Mouse (Mus musculus) G1E (cell line): ENCODE data around the gene Snx33. TPM values are rescaled to one million over a fixed set of nuclear protein-coding genes. Genes with fewer than 3 reads are reported as not detected.

ENCODE experiments used
- ATAC-seq: 2 replicates; pipeline ENCODE4 v1.8.0; 2016; ENCODE audit warnings: mild to moderate bottlenecking; ENCODE audit not compliant: insufficient number of reproducible peaks, poor library complexity, low FRiP score, severe bottlenecking; ENCODE audit errors: extremely low read depth
- DNase-seq: peaks from one replicate; pipeline ENCODE4 v3.0.0; 2012; ENCODE audit warnings: low spot score
- H3K27me3 ChIP-seq: 2 replicates; pipeline ENCODE4 v1.6.1; 2012; ENCODE audit warnings: mild to moderate bottlenecking, low read length, inconsistent platforms; ENCODE audit not compliant: insufficient read depth
- H3K36me3 ChIP-seq: replicated peaks from 2 replicates; pipeline ENCODE3; 2012; ENCODE audit warnings: mild to moderate bottlenecking, inconsistent platforms
- H3K4me1 ChIP-seq: 2 replicates; pipeline ENCODE4 v1.6.1; 2012; ENCODE audit warnings: low read depth, low read length, inconsistent platforms, mixed read lengths; ENCODE audit not compliant: insufficient read depth
- H3K4me3 ChIP-seq: 2 replicates; pipeline ENCODE4 v1.5.1; 2012; ENCODE audit warnings: low read depth, mild to moderate bottlenecking, inconsistent platforms, low read length, moderate library complexity, mixed read lengths
- H3K9me3 ChIP-seq: replicated peaks from 2 replicates; pipeline ENCODE4 v1.6.1; 2012; ENCODE audit warnings: inconsistent platforms
- CTCF ChIP-seq: IDR thresholded peaks from 2 replicates; pipeline ENCODE4 v1.5.1; 2012; ENCODE audit warnings: low read depth, low read length, inconsistent platforms, mixed read lengths
- GATA1 ChIP-seq: IDR thresholded peaks from 2 replicates; pipeline ENCODE4 v1.6.1; 2012; ENCODE audit warnings: borderline replicate concordance, low read length, inconsistent platforms, mixed read lengths
- GATA2 ChIP-seq: IDR thresholded peaks from 2 replicates; pipeline ENCODE4 v1.6.1; 2012; ENCODE audit warnings: low read depth, low read length, inconsistent platforms, borderline replicate concordance
- POLR2AphosphoS5 ChIP-seq: IDR thresholded peaks from 2 replicates; pipeline ENCODE4 v1.6.1; 2012; ENCODE audit warnings: low read depth, low read length, inconsistent platforms; ENCODE audit not compliant: insufficient replicate concordance
- TAL1 ChIP-seq: conservative IDR thresholded peaks from 2 replicates; pipeline ENCODE4 v1.6.1; 2012; ENCODE audit warnings: low read depth, low read length, inconsistent platforms, mixed read lengths
- polyA plus RNA-seq: library from polyadenylated mRNA; stranded (reverse); fragments of >175 nt; gene quantifications from 2 replicates; pipeline ENCODE4 v1.2.3, GENCODE M21; 2012
- total RNA-seq, 2 experiments: library from RNA; stranded (forward) in 1 of 2; stranded (reverse) in 1 of 2; fragments of 200-1000 nt in 1 of 2; fragments of >200 nt in 1 of 2; fragmentation: Nextera tagmentation in 1 of 2; gene quantifications; 2 replicates each; pipeline ENCODE4 v1.2.3; 2014 to 2017

The Snx33 gene
- total and polyA plus RNA-seq, 3 experiments: 1.2 to 7.4 (median 6.9) TPM

- peaks cover 28% of the 10 kb centered on the region; the same call in 1 of the 2 replicates for H3K27me3 ChIP-seq
- no peaks in the 10 kb centered on the region for H3K9me3 ChIP-seq
- H3K4me1 ChIP-seq: no peaks in the 10 kb centered on the region
- H3K36me3 ChIP-seq: no peaks in the 10 kb centered on the region
- ATAC-seq (no peak), DNase-seq (no peak)
- H3K4me3 ChIP-seq: no peak overlapping the region
- TF ChIP-seq TAL1: no peak
- TF ChIP-seq POLR2AphosphoS5: no peak
- TF ChIP-seq GATA1: no peak
- TF ChIP-seq CTCF: no peak
- no peak for TF ChIP-seq GATA2
These were observed 55.1 kb downstream of the Snx33 start for GRCm38 (mm10) chr9:56873097-56873496.

GRCm38 (mm10) chr9:56872105-56872903, 55.9 kb downstream of the Snx33 start:
- Histone ChIP-seq H3K36me3 (no peaks in the 10 kb centered on the region), H3K27me3 (peaks cover 28% of the 10 kb centered on the region; the same call in 1 of the 2 replicates), H3K9me3 (no peaks in the 10 kb centered on the region), H3K4me3 (no peak overlapping the region), H3K4me1 (no peaks in the 10 kb centered on the region)
- TF ChIP-seq POLR2AphosphoS5 (no peak), GATA1 (no peak)
- no peak for DNase-seq
- ATAC-seq: no peak

GRCm38 (mm10) chr9:56871191-56871590, 57.0 kb downstream of the Snx33 start:
- H3K4me3 ChIP-seq: no peak overlapping the region
- no peaks in the 10 kb centered on the region for H3K9me3 ChIP-seq
- DNase-seq: no peak
- H3K27me3 ChIP-seq: peaks cover 28% of the 10 kb centered on the region; the same call in 1 of the 2 replicates
- no peak for TF ChIP-seq CTCF
- TF ChIP-seq TAL1: no peak
- no peak for TF ChIP-seq GATA1
- no peak for TF ChIP-seq POLR2AphosphoS5
- TF ChIP-seq GATA2: no peak
- no peaks in the 10 kb centered on the region for H3K36me3 ChIP-seq
- no peaks in the 10 kb centered on the region for H3K4me1 ChIP-seq
- no peak for ATAC-seq

GRCm38 (mm10) chr9:56870778-56871177, 57.4 kb downstream of the Snx33 start:
- H3K9me3 ChIP-seq: no peaks in the 10 kb centered on the region
- TF ChIP-seq GATA2: no peak
- TF ChIP-seq TAL1: no peak
- TF ChIP-seq POLR2AphosphoS5: no peak
- no peak for TF ChIP-seq CTCF
- no peak for TF ChIP-seq GATA1
- ATAC-seq: no peak
- DNase-seq: no peak
- H3K27me3 ChIP-seq: peaks cover 32% of the 10 kb centered on the region; the same call in 1 of the 2 replicates
- H3K4me1 ChIP-seq: no peaks in the 10 kb centered on the region
- no peak overlapping the region for H3K4me3 ChIP-seq
- H3K36me3 ChIP-seq: no peaks in the 10 kb centered on the region

- Histone ChIP-seq H3K27me3 (peaks cover 42% of the 10 kb centered on the region), H3K36me3 (no peaks in the 10 kb centered on the region), H3K4me3 (no peak overlapping the region), H3K4me1 (no peaks in the 10 kb centered on the region), H3K9me3 (no peaks in the 10 kb centered on the region)
- ATAC-seq: no peak
- no peak for DNase-seq
- TF ChIP-seq GATA1 (no peak), GATA2 (no peak), POLR2AphosphoS5 (no peak), CTCF (no peak), TAL1 (no peak)
These were observed 58.6 kb downstream of the Snx33 start for GRCm38 (mm10) chr9:56869552-56869951.

- DNase-seq (no peak), ATAC-seq (no peak)
- H3K27me3 ChIP-seq: peaks cover 46% of the 10 kb centered on the region
- H3K4me1 ChIP-seq: no peaks in the 10 kb centered on the region
- TF ChIP-seq POLR2AphosphoS5 (no peak), TAL1 (no peak), CTCF (no peak), GATA1 (no peak), GATA2 (no peak)
- no peak overlapping the region for H3K4me3 ChIP-seq
- no peaks in the 10 kb centered on the region for H3K9me3 ChIP-seq
- H3K36me3 ChIP-seq: no peaks in the 10 kb centered on the region
These were observed 59.9 kb downstream of the Snx33 start for GRCm38 (mm10) chr9:56868292-56868691.

Other genes starting within 250 kb of the Snx33 start
- gene Lingo1, start 131.9 kb downstream of the Snx33 start, total RNA-seq (2014; fragmentation: Nextera tagmentation): not detected in 2 replicates
- gene Lingo1, start 131.9 kb downstream of the Snx33 start, total RNA-seq (2017): 0.11 and 0.12 TPM in 2 replicates
- not detected in 2 replicates for gene Lingo1, start 131.9 kb downstream of the Snx33 start, polyA plus RNA-seq
- not detected in 2 replicates for gene Odf3l1, start 63.7 kb downstream of the Snx33 start, total RNA-seq (2014; fragmentation: Nextera tagmentation)
- gene Odf3l1, start 63.7 kb downstream of the Snx33 start, total RNA-seq (2017): not detected in 2 replicates
- not detected in 2 replicates for gene Odf3l1, start 63.7 kb downstream of the Snx33 start, polyA plus RNA-seq
- gene Cspg4, start 63.3 kb downstream of the Snx33 start, total RNA-seq (2014; fragmentation: Nextera tagmentation): not detected in 2 replicates
- 0.12 and 0.16 TPM in 2 replicates for gene Cspg4, start 63.3 kb downstream of the Snx33 start, total RNA-seq (2017)
- gene Cspg4, start 63.3 kb downstream of the Snx33 start, polyA plus RNA-seq: not detected in 2 replicates
- 42.1 and 49.6 TPM in 2 replicates for gene Imp3, start 9.1 kb upstream of the Snx33 start, total RNA-seq (2014; fragmentation: Nextera tagmentation)
- 67.1 and 72.5 TPM in 2 replicates for gene Imp3, start 9.1 kb upstream of the Snx33 start, total RNA-seq (2017)
- gene Imp3, start 9.1 kb upstream of the Snx33 start, polyA plus RNA-seq: 61.8 and 68.6 TPM in 2 replicates
- gene Snupn, start 22.5 kb upstream of the Snx33 start, total RNA-seq (2014; fragmentation: Nextera tagmentation): 18.2 and 19.2 TPM in 2 replicates
- gene Snupn, start 22.5 kb upstream of the Snx33 start, total RNA-seq (2017): 18.7 and 21.3 TPM in 2 replicates
- 1.7 and 2.4 TPM in 2 replicates for gene Snupn, start 22.5 kb upstream of the Snx33 start, polyA plus RNA-seq
- 29.6 and 36.1 TPM in 2 replicates for gene Ptpn9, start 66.6 kb upstream of the Snx33 start, total RNA-seq (2014; fragmentation: Nextera tagmentation)
- gene Ptpn9, start 66.6 kb upstream of the Snx33 start, total RNA-seq (2017): 26.2 and 29.2 TPM in 2 replicates
- 62.4 and 69.9 TPM in 2 replicates for gene Ptpn9, start 66.6 kb upstream of the Snx33 start, polyA plus RNA-seq
- 78.5 and 116 TPM in 2 replicates for gene Sin3a, start 143.7 kb upstream of the Snx33 start, total RNA-seq (2014; fragmentation: Nextera tagmentation)
- gene Sin3a, start 143.7 kb upstream of the Snx33 start, total RNA-seq (2017): 45.0 and 46.1 TPM in 2 replicates
- 15.4 and 24.1 TPM in 2 replicates for gene Sin3a, start 143.7 kb upstream of the Snx33 start, polyA plus RNA-seq
- 66.7 and 68.5 TPM in 2 replicates for gene Man2c1, start 202.3 kb upstream of the Snx33 start, total RNA-seq (2014; fragmentation: Nextera tagmentation)
- gene Man2c1, start 202.3 kb upstream of the Snx33 start, total RNA-seq (2017): 56.3 and 68.6 TPM in 2 replicates
- 106 and 122 TPM in 2 replicates for gene Man2c1, start 202.3 kb upstream of the Snx33 start, polyA plus RNA-seq
- gene Neil1, start 219.9 kb upstream of the Snx33 start, total RNA-seq (2014; fragmentation: Nextera tagmentation): 0.58 and 3.0 TPM in 2 replicates
- 2.1 and 2.6 TPM in 2 replicates for gene Neil1, start 219.9 kb upstream of the Snx33 start, total RNA-seq (2017)
- gene Neil1, start 219.9 kb upstream of the Snx33 start, polyA plus RNA-seq: 9.3 and 10.7 TPM in 2 replicates
- gene Commd4, start 230.0 kb upstream of the Snx33 start, total RNA-seq (2014; fragmentation: Nextera tagmentation): 40.3 and 59.7 TPM in 2 replicates
- 130 and 175 TPM in 2 replicates for gene Commd4, start 230.0 kb upstream of the Snx33 start, total RNA-seq (2017)
- gene Commd4, start 230.0 kb upstream of the Snx33 start, polyA plus RNA-seq: 33.3 and 36.2 TPM in 2 replicates